Mouse (Mus musculus): ENCODE results near the gene Dohh. TPM values are rescaled to one million over a fixed set of nuclear protein-coding genes. Genes with fewer than 3 reads are reported as not detected.

Dohh gene
- polyA plus RNA-seq, 1 experiment = 52.9 TPM

GRCm38 (mm10) chr10:81418216-81419070 is 34.2 kb downstream of the Dohh start:
- TF ChIP-seq POLR2A (IDR thresholded peaks at IDR 0.05; ENCODE audit: insufficient read depth, low read length) (no peak), CTCF (IDR thresholded peaks at IDR 0.05; ENCODE audit: low read depth, low read length) (no peak), EP300 (IDR thresholded peaks at IDR 0.05; ENCODE audit: insufficient read depth, low read depth, low read length) (no peak)
- Histone ChIP-seq H3K27me3 (ENCODE audit: control insufficient read depth, insufficient read depth, low read length, poor library complexity, severe bottlenecking) (no peaks in the 10 kb centered on the region), H3K27ac (ENCODE audit: insufficient read depth, low read length) (no peak overlapping the region), H3K9me3 (replicated peaks; ENCODE audit: control insufficient read depth, insufficient read depth, low read length, poor library complexity, severe bottlenecking) (no peaks in the 10 kb centered on the region), H3K36me3 (ENCODE audit: control insufficient read depth, insufficient read depth, low read length, poor library complexity, severe bottlenecking) (no peaks in the 10 kb centered on the region), H3K9ac (ENCODE audit: low read depth, poor library complexity, severe bottlenecking) (no peak overlapping the region), H3K4me1 (ENCODE audit: control insufficient read depth, insufficient read depth, low read length) (peaks cover 27% of the 10 kb centered on the region), H3K4me3 (ENCODE audit: low read depth, low read length) (no peak overlapping the region)

- Histone ChIP-seq H3K27ac (ENCODE audit: insufficient read depth, low read length) (no peak overlapping the region), H3K9me3 (replicated peaks; ENCODE audit: control insufficient read depth, insufficient read depth, low read length, poor library complexity, severe bottlenecking) (no peaks in the 10 kb centered on the region), H3K9ac (ENCODE audit: low read depth, poor library complexity, severe bottlenecking) (no peak overlapping the region), H3K4me1 (ENCODE audit: control insufficient read depth, insufficient read depth, low read length) (peaks cover 25% of the 10 kb centered on the region), H3K4me3 (ENCODE audit: low read depth, low read length) (no peak overlapping the region), H3K36me3 (ENCODE audit: control insufficient read depth, insufficient read depth, low read length, poor library complexity, severe bottlenecking) (no peaks in the 10 kb centered on the region), H3K27me3 (ENCODE audit: control insufficient read depth, insufficient read depth, low read length, poor library complexity, severe bottlenecking) (no peaks in the 10 kb centered on the region)
- TF ChIP-seq CTCF (IDR thresholded peaks at IDR 0.05; ENCODE audit: low read depth, low read length) (no peak), POLR2A (IDR thresholded peaks at IDR 0.05; ENCODE audit: insufficient read depth, low read length) (no peak), EP300 (IDR thresholded peaks at IDR 0.05; ENCODE audit: insufficient read depth, low read depth, low read length) (no peak)
Observed at GRCm38 (mm10) chr10:81419111-81419928, 35.1 kb downstream of the Dohh start.

- Histone ChIP-seq H3K36me3 (ENCODE audit: control insufficient read depth, insufficient read depth, low read length, poor library complexity, severe bottlenecking) (no peaks in the 10 kb centered on the region), H3K9ac (ENCODE audit: low read depth, poor library complexity, severe bottlenecking) (no peak overlapping the region), H3K9me3 (replicated peaks; ENCODE audit: control insufficient read depth, insufficient read depth, low read length, poor library complexity, severe bottlenecking) (no peaks in the 10 kb centered on the region), H3K4me3 (ENCODE audit: low read depth, low read length) (peak overlapping the region; percentile 22; the same call in 1 of the 2 replicates), H3K27ac (ENCODE audit: insufficient read depth, low read length) (no peak overlapping the region), H3K27me3 (ENCODE audit: control insufficient read depth, insufficient read depth, low read length, poor library complexity, severe bottlenecking) (no peaks in the 10 kb centered on the region), H3K4me1 (ENCODE audit: control insufficient read depth, insufficient read depth, low read length) (peaks cover 22% of the 10 kb centered on the region)
- TF ChIP-seq EP300 (IDR thresholded peaks at IDR 0.05; ENCODE audit: insufficient read depth, low read depth, low read length) (no peak), CTCF (IDR thresholded peaks at IDR 0.05; ENCODE audit: low read depth, low read length) (no peak), POLR2A (IDR thresholded peaks at IDR 0.05; ENCODE audit: insufficient read depth, low read length) (no peak)
Observed at GRCm38 (mm10) chr10:81420191-81420767, 36.1 kb downstream of the Dohh start.

GRCm38 (mm10) chr10:81421041-81421796 is 37.0 kb downstream of the Dohh start:
- Histone ChIP-seq H3K4me3 (ENCODE audit: low read depth, low read length) (no peak overlapping the region), H3K9me3 (replicated peaks; ENCODE audit: control insufficient read depth, insufficient read depth, low read length, poor library complexity, severe bottlenecking) (no peaks in the 10 kb centered on the region), H3K9ac (ENCODE audit: low read depth, poor library complexity, severe bottlenecking) (no peak overlapping the region), H3K4me1 (ENCODE audit: control insufficient read depth, insufficient read depth, low read length) (peaks cover 14% of the 10 kb centered on the region), H3K27me3 (ENCODE audit: control insufficient read depth, insufficient read depth, low read length, poor library complexity, severe bottlenecking) (no peaks in the 10 kb centered on the region), H3K36me3 (ENCODE audit: control insufficient read depth, insufficient read depth, low read length, poor library complexity, severe bottlenecking) (no peaks in the 10 kb centered on the region), H3K27ac (ENCODE audit: insufficient read depth, low read length) (no peak overlapping the region)
- TF ChIP-seq POLR2A (IDR thresholded peaks at IDR 0.05; ENCODE audit: insufficient read depth, low read length) (no peak), EP300 (IDR thresholded peaks at IDR 0.05; ENCODE audit: insufficient read depth, low read depth, low read length) (no peak), CTCF (IDR thresholded peaks at IDR 0.05; ENCODE audit: low read depth, low read length) (no peak)

- Histone ChIP-seq H3K27ac (ENCODE audit: insufficient read depth, low read length) (no peak overlapping the region), H3K9ac (ENCODE audit: low read depth, poor library complexity, severe bottlenecking) (no peak overlapping the region), H3K36me3 (ENCODE audit: control insufficient read depth, insufficient read depth, low read length, poor library complexity, severe bottlenecking) (no peaks in the 10 kb centered on the region), H3K4me1 (ENCODE audit: control insufficient read depth, insufficient read depth, low read length) (peaks cover 14% of the 10 kb centered on the region), H3K4me3 (ENCODE audit: low read depth, low read length) (no peak overlapping the region), H3K27me3 (ENCODE audit: control insufficient read depth, insufficient read depth, low read length, poor library complexity, severe bottlenecking) (no peaks in the 10 kb centered on the region), H3K9me3 (replicated peaks; ENCODE audit: control insufficient read depth, insufficient read depth, low read length, poor library complexity, severe bottlenecking) (no peaks in the 10 kb centered on the region)
- no peak for TF ChIP-seq EP300 (IDR thresholded peaks at IDR 0.05; ENCODE audit: insufficient read depth, low read depth, low read length)
- TF ChIP-seq POLR2A (IDR thresholded peaks at IDR 0.05; ENCODE audit: insufficient read depth, low read length) = no peak
- TF ChIP-seq CTCF (IDR thresholded peaks at IDR 0.05; ENCODE audit: low read depth, low read length) = no peak
Observed at GRCm38 (mm10) chr10:81421797-81422100, 37.5 kb downstream of the Dohh start.
